Mouse (Mus musculus) CD4-positive, CD25-positive, alpha-beta regulatory T cell, adult 4 months (primary cell): ENCODE measurements around the gene Kcnn1. TPM values are rescaled to one million over a fixed set of nuclear protein-coding genes. Genes with fewer than 3 reads are reported as not detected.
A peak's percentile ranks its signal among the peaks of the same experiment; 100 is the strongest.

ENCODE experiments used
- ATAC-seq: one replicate; pipeline ENCODE4 v1.8.0; 2017
- polyA plus RNA-seq, 2 experiments: library from polyadenylated mRNA; unstranded; fragments of 100-300 nt; shearing (Covaris generic); gene quantifications; one replicate each; pipeline ENCODE4 v1.2.1; 2017

Gene Kcnn1
- polyA plus RNA-seq, 2 experiments from 2014 or later: not detected

GRCm38 (mm10) chr8:70892896-70893655 is 30.0 kb upstream of the Kcnn1 start:
- no peak for ATAC-seq

GRCm38 (mm10) chr8:70892022-70892895 is 29.2 kb upstream of the Kcnn1 start, which contains the start of gene Slc5a5:
Slc5a5 (minus strand) TSS chr8:70892757.
- no peak for ATAC-seq

- ATAC-seq: no peak
These were observed 28.3 kb upstream of the Kcnn1 start for GRCm38 (mm10) chr8:70891356-70891755.

- ATAC-seq: no peak
These were observed 27.6 kb upstream of the Kcnn1 start for GRCm38 (mm10) chr8:70890656-70891055.

GRCm38 (mm10) chr8:70887669-70888068 is 24.6 kb upstream of the Kcnn1 start:
- ATAC-seq: no peak

- ATAC-seq: peak; percentile 39
These were observed 22.6 kb upstream of the Kcnn1 start for GRCm38 (mm10) chr8:70885612-70886011.

- no peak for ATAC-seq
These were observed 21.6 kb upstream of the Kcnn1 start for GRCm38 (mm10) chr8:70884683-70885082.

- ATAC-seq: no peak
These were observed 21.1 kb upstream of the Kcnn1 start for GRCm38 (mm10) chr8:70884186-70884585.

- no peak for ATAC-seq
These were observed 17.5 kb upstream of the Kcnn1 start for GRCm38 (mm10) chr8:70880546-70880945.

- ATAC-seq: no peak
These were observed 17.1 kb upstream of the Kcnn1 start for GRCm38 (mm10) chr8:70880126-70880525.

- no peak for ATAC-seq
These were observed 16.4 kb upstream of the Kcnn1 start for GRCm38 (mm10) chr8:70879500-70879899.

GRCm38 (mm10) chr8:70878178-70878577 is 15.1 kb upstream of the Kcnn1 start:
- ATAC-seq: no peak

- ATAC-seq: no peak
These were observed 13.3 kb upstream of the Kcnn1 start for GRCm38 (mm10) chr8:70876382-70876781.

- ATAC-seq: no peak
These were observed 11.4 kb upstream of the Kcnn1 start for GRCm38 (mm10) chr8:70874441-70874840.

- peak; percentile 81 for ATAC-seq
These were observed 10.4 kb upstream of the Kcnn1 start, which contains the start of gene Ccdc124 for GRCm38 (mm10) chr8:70873364-70873985. Ccdc124 (minus strand) TSS chr8:70873935.

GRCm38 (mm10) chr8:70872643-70873363 is 9.7 kb upstream of the Kcnn1 start:
- ATAC-seq: no peak

- ATAC-seq: no peak
These were observed 8.2 kb upstream of the Kcnn1 start for GRCm38 (mm10) chr8:70871195-70871807.

GRCm38 (mm10) chr8:70869601-70870041 is 6.6 kb upstream of the Kcnn1 start:
- no peak for ATAC-seq

GRCm38 (mm10) chr8:70869199-70869571 is 6.1 kb upstream of the Kcnn1 start:
- ATAC-seq: no peak

GRCm38 (mm10) chr8:70868559-70869198 is 5.6 kb upstream of the Kcnn1 start:
- no peak for ATAC-seq

- no peak for ATAC-seq
These were observed 3.5 kb upstream of the Kcnn1 start for GRCm38 (mm10) chr8:70866566-70866965.
